Mouse (Mus musculus) lung, postnatal 0 days (tissue): ENCODE data around the gene Rpl11.

Experiments used
- CTCF ChIP-seq: IDR thresholded peaks from 2 replicates; pipeline ENCODE4 v1.5.1; 2016; ENCODE audit warnings: antibody characterized with exemption, mild to moderate bottlenecking
- EP300 ChIP-seq: IDR thresholded peaks from 2 replicates; pipeline ENCODE4 v1.6.1; 2016; ENCODE audit warnings: antibody characterized with exemption, mild to moderate bottlenecking, control low read depth

DNA sequence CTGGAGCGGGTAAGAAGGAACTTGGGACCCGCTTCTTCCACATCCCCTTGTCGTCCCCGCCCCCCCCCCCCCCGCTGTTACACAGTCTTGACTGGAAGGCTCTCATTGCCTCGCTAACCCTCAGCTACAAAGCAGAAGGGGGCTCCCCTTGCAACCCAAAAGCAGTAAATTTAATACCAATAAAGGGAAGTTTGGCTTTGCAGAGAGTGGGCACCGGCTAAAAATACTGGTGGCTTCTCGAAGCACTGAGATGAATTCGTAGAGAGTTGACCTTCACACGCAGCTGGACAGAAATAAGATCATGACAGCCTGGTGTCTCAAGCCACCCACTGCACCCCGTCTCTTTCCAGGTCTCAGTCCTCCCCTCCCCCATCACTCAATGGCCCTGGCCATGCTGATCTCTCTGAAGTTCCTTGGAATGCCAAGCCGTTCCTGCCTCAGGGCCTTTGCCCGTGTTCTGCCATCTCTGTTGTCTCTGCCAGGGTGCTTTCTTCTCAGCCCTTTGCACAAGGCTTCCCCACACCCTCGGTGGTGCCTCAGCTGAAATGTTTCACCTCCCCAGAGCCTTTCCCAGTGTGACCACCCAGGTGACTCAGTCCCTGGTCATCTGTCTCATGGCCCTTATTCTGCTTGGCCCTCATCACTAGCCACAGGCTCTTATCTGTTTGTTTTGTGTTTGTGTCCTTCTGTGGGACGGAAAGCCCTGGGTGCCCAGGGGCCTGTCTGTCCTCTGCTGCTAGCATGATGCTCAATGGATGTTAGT is 23.7 kb upstream of the Rpl11 start:
- TF ChIP-seq CTCF (no peak), EP300 (no peak)
